Mouse (Mus musculus) kidney, adult 2 months (tissue): ENCODE measurements around the gene Ncln.

Experiments
- CTCF ChIP-seq: fragments of 200-500 bp; conservative IDR thresholded peaks from 2 replicates; pipeline ENCODE4 v1.5.1; 2011; ENCODE audit warnings: low read depth, mild to moderate bottlenecking, control low read depth, low read length, moderate library complexity, mixed read lengths; ENCODE audit not compliant: insufficient read depth, insufficient read length
- POLR2A ChIP-seq: fragments of 200-500 bp; IDR thresholded peaks from one replicate; pipeline ENCODE4 v1.6.1; 2011; ENCODE audit warnings: low read depth, low read length, control low read depth

GRCm38 (mm10) chr10:81496264-81496901, at the start of gene Ncln:
- TF ChIP-seq POLR2A (no peak), CTCF (no peak)
